Mouse (Mus musculus) kidney, adult 2 months (tissue): ENCODE measurements around the gene Galnt2. TPM values are rescaled to one million over a fixed set of nuclear protein-coding genes. Genes with fewer than 3 reads are reported as not detected.

Experiments used
- DNase-seq: peaks from one replicate; pipeline ENCODE4 v3.0.0; 2021
- H3K27ac ChIP-seq: fragments of 200-500 bp; 2 replicates; pipeline ENCODE4 v1.5.1; 2012; ENCODE audit warnings: low read depth, low read length, control low read depth, inconsistent platforms; ENCODE audit not compliant: insufficient read depth
- H3K27me3 ChIP-seq: fragments of 200-500 bp; replicated peaks from 2 replicates; pipeline ENCODE4 v1.6.1; 2012; ENCODE audit warnings: mild to moderate bottlenecking, moderate library complexity, low read length, inconsistent platforms; ENCODE audit not compliant: control insufficient read depth, insufficient read depth
- H3K36me3 ChIP-seq: fragments of 200-500 bp; 2 replicates; pipeline ENCODE4 v1.6.1; 2012; ENCODE audit warnings: mild to moderate bottlenecking, moderate library complexity, low read length, inconsistent platforms; ENCODE audit not compliant: control insufficient read depth, insufficient read depth
- H3K4me1 ChIP-seq: fragments of 200-500 bp; 2 replicates; pipeline ENCODE4 v1.6.1; 2011; ENCODE audit warnings: low read length; ENCODE audit not compliant: control insufficient read depth, insufficient read depth
- H3K4me3 ChIP-seq: fragments of 200-500 bp; 2 replicates; pipeline ENCODE4 v1.5.1; 2011; ENCODE audit warnings: mild to moderate bottlenecking, low read depth, low read length, control low read depth; ENCODE audit not compliant: insufficient read depth
- CTCF ChIP-seq: fragments of 200-500 bp; conservative IDR thresholded peaks from 2 replicates; pipeline ENCODE4 v1.5.1; 2011; ENCODE audit warnings: low read depth, mild to moderate bottlenecking, control low read depth, low read length, moderate library complexity, mixed read lengths; ENCODE audit not compliant: insufficient read depth, insufficient read length
- POLR2A ChIP-seq: fragments of 200-500 bp; IDR thresholded peaks from one replicate; pipeline ENCODE4 v1.6.1; 2011; ENCODE audit warnings: low read depth, low read length, control low read depth
- WGBS: fragments of 180-500 bp; shearing (Covaris S2); methylation state at CpG from one replicate; pipeline ENCODE4 v1.1.7; 2018; 5-methylcytosine and 5-hydroxymethylcytosine counted together
- polyA plus RNA-seq: library from polyadenylated mRNA; depleted of rRNA; stranded (reverse); fragments of >200 nt; gene quantifications from 2 replicates; pipeline ENCODE4 v1.2.3, GENCODE M21; 2012

Gene Galnt2
- polyA plus RNA-seq, 1 experiment, result 17.0 TPM

DNA sequence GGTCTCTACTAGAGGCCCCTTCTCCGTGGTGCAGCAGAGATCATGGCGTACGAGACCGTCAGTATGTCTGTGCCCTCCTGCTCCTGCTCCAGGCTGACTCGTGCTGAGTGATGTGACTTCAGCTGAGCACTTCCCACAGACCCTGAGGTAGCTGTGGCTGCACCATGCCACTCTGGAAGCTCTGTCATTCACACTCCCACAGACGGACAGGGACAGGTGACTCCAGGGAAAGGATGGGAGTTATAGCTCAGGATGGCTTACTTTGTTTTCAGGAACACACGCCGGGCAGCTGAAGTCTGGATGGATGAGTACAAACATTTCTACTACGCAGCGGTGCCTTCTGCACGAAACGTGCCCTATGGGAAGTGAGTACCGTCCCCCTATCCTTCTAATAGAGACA is 105.1 kb downstream of the Galnt2 start:
- DNase-seq, result no peak
- Histone ChIP-seq H3K27ac (no peak overlapping the region), H3K4me3 (no peak overlapping the region), H3K4me1 (peaks cover 4% of the 10 kb centered on the region; the same call in 1 of the 2 replicates), H3K27me3 (no peaks in the 10 kb centered on the region), H3K36me3 (no peaks in the 10 kb centered on the region; the same call in 1 of the 2 replicates)
- TF ChIP-seq CTCF (no peak), POLR2A (no peak)
- 96% methylated on average over 13 of the region's 13 CpGs for WGBS

GRCm38 (mm10) chr8:124339742-124340141 is 108.6 kb downstream of the Galnt2 start:
- TF ChIP-seq CTCF, result no peak
- TF ChIP-seq POLR2A, result no peak
- Histone ChIP-seq H3K27ac (no peak overlapping the region), H3K4me1 (peaks cover 4% of the 10 kb centered on the region; the same call in 1 of the 2 replicates), H3K27me3 (no peaks in the 10 kb centered on the region), H3K4me3 (no peak overlapping the region), H3K36me3 (peaks cover 1% of the 10 kb centered on the region; the same call in 1 of the 2 replicates)
- WGBS, result 77% methylated on average over 3 of the region's 3 CpGs
- DNase-seq, result no peak

DNA sequence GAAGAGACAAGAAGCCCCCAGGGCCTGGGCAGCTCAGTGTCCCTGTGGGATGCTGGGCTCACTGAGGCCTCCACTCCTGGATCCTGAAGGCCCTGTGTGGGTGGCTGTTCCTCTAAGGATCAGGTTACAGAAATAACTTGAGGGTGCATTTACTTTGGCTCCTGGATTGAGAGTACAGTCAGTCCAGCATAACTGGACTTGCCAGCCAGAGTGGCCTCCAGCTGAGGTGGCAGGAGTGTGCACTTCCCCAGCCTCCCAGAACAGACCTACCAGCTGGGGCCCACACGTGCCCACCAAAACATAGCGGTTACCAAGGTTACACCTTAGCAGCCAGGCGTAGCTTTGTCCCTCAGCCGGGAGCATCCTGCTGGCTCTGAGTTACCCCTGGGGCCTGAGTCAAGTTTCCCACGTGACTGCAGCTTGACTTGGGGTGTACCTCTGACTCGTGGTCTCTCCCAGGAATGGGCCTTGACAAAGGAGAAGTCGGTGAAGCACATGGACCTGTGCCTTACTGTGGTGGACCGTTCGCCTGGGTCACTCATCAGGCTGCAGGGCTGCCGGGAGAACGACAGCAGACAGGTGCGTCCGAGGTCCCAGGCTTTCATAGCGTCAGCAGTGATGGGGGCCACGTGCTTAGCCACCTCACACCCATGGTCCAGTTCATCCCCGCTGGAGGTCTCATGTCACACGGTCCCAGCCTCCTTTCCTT is 109.3 kb downstream of the Galnt2 start:
- H3K27ac ChIP-seq, result peak overlapping the region; percentile 2; the same call in 1 of the 2 replicates
- 58% methylated on average over 17 of the region's 17 CpGs for WGBS
- H3K4me3 ChIP-seq, result no peak overlapping the region

DNA sequence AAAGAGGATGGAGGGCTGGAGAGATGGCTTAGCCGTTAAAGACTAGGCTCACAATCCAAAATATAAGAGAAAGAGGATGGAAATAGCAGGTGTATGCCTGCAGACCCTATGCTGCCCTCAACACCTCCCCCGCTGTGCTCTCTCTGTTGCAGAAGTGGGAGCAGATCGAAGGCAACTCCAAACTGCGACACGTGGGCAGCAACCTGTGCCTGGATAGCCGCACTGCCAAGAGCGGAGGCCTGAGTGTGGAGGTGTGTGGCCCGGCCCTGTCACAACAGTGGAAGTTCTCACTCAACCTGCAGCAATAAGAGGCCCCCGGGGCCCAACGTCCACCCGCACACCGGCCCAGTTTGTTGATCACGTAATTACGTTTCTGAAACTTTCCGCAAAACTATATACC is 112.0 kb downstream of the Galnt2 start:
- TF ChIP-seq POLR2A (no peak), CTCF (no peak)
- peaks cover 1% of the 10 kb centered on the region; the same call in 1 of the 2 replicates for H3K36me3 ChIP-seq
- no peak for DNase-seq
- H3K4me1 ChIP-seq, result peaks cover 6% of the 10 kb centered on the region
- no peak overlapping the region for H3K4me3 ChIP-seq
- 92% methylated on average over 15 of the region's 15 CpGs for WGBS
- no peak overlapping the region for H3K27ac ChIP-seq
- no peaks in the 10 kb centered on the region for H3K27me3 ChIP-seq

More for the DNA sequence above, 109.3 kb downstream of the Galnt2 start:
- peaks cover 1% of the 10 kb centered on the region; the same call in 1 of the 2 replicates for H3K36me3 ChIP-seq
- H3K27me3 ChIP-seq, result no peaks in the 10 kb centered on the region
- H3K4me1 ChIP-seq, result peaks cover 4% of the 10 kb centered on the region; the same call in 1 of the 2 replicates
- TF ChIP-seq POLR2A, result no peak
- no peak for TF ChIP-seq CTCF
- peak; percentile 19 for DNase-seq

- H3K36me3 ChIP-seq, result peaks cover 1% of the 10 kb centered on the region; the same call in 1 of the 2 replicates
- H3K27ac ChIP-seq, result no peak overlapping the region
- H3K4me1 ChIP-seq, result peaks cover 9% of the 10 kb centered on the region
- 59% methylated on average over 12 of the region's 12 CpGs for WGBS
- H3K4me3 ChIP-seq, result no peak overlapping the region
- no peak for TF ChIP-seq CTCF
- TF ChIP-seq POLR2A, result no peak
- no peaks in the 10 kb centered on the region for H3K27me3 ChIP-seq
- DNase-seq, result peak; percentile 66
Measured at GRCm38 (mm10) chr8:124343991-124344390, 112.8 kb downstream of the Galnt2 start.

GRCm38 (mm10) chr8:124345098-124345497 is 113.9 kb downstream of the Galnt2 start:
- DNase-seq, result peak; percentile 14
- 67% methylated on average over 10 of the region's 10 CpGs for WGBS
- Histone ChIP-seq H3K36me3 (0 out of 2 replicates have a peak, but pooled peaks cover 1% of the 10 kb centered on the region), H3K4me3 (no peak overlapping the region), H3K27me3 (no peaks in the 10 kb centered on the region), H3K4me1 (peaks cover 13% of the 10 kb centered on the region), H3K27ac (no peak overlapping the region)
- TF ChIP-seq CTCF, result no peak
- no peak for TF ChIP-seq POLR2A

GRCm38 (mm10) chr8:124346852-124347523 is 115.8 kb downstream of the Galnt2 start:
- peak; percentile 47 for DNase-seq
- TF ChIP-seq CTCF (peak; percentile 89), POLR2A (no peak)
- 39% methylated on average over 19 of the region's 19 CpGs for WGBS

More at GRCm38 (mm10) chr8:124346852-124347523, 115.8 kb downstream of the Galnt2 start:
- H3K4me3 ChIP-seq, result no peak overlapping the region
- peaks cover 9% of the 10 kb centered on the region; the same call in 1 of the 2 replicates for H3K4me1 ChIP-seq
- H3K27me3 ChIP-seq, result no peaks in the 10 kb centered on the region
- H3K27ac ChIP-seq, result no peak overlapping the region
- H3K36me3 ChIP-seq, result 0 out of 2 replicates have a peak, but pooled peaks cover 1% of the 10 kb centered on the region
